Mouse (Mus musculus) MEL (cell line): ENCODE data around the gene Tmem251.

Experiments
- BHLHE40 ChIP-seq: IDR thresholded peaks from 2 replicates; pipeline ENCODE4 v1.6.1; 2012; ENCODE audit warnings: low read depth, mild to moderate bottlenecking, inconsistent platforms, low read length, improper control_type of control experiment, borderline replicate concordance
- CHD1 ChIP-seq: IDR thresholded peaks from 2 replicates; pipeline ENCODE4 v1.6.1; 2012; ENCODE audit warnings: low read depth, mild to moderate bottlenecking, inconsistent platforms, low read length, improper control_type of control experiment
- CTCF ChIP-seq, 3 experiments: IDR thresholded peaks in 2 of 3; conservative IDR thresholded peaks in 1 of 3; 2 replicates each; pipeline ENCODE4 v1.5.1; 2011 to 2012; ENCODE audit warnings: low read length in 3 of 3, low read depth in 2 of 3, mild to moderate bottlenecking in 2 of 3, improper control_type of control experiment in 1 of 3, inconsistent platforms in 1 of 3, mixed read lengths in 1 of 3, moderate library complexity in 1 of 3; ENCODE audit not compliant: control insufficient read depth in 1 of 3, insufficient read depth in 1 of 3, poor library complexity in 1 of 3, severe bottlenecking in 1 of 3
- ELF1 ChIP-seq: IDR thresholded peaks from 2 replicates; pipeline ENCODE4 v1.6.1; 2014; ENCODE audit warnings: low read depth, mild to moderate bottlenecking, inconsistent platforms, low read length, improper control_type of control experiment, moderate library complexity
- EP300 ChIP-seq, 2 experiments: IDR thresholded peaks; 2 replicates each; pipeline ENCODE4 v1.6.1; 2011; ENCODE audit warnings: improper control_type of control experiment in 2 of 2, low read length in 2 of 2, low read depth in 1 of 2, mild to moderate bottlenecking in 1 of 2
- HCFC1 ChIP-seq: IDR thresholded peaks from 2 replicates; pipeline ENCODE4 v1.6.1; 2012; ENCODE audit warnings: low read depth, mild to moderate bottlenecking, inconsistent platforms, low read length, improper control_type of control experiment, moderate library complexity
- JUND ChIP-seq: IDR thresholded peaks from 2 replicates; pipeline ENCODE4 v1.6.1; 2011; ENCODE audit warnings: low read depth, mild to moderate bottlenecking, improper control_type of control experiment, low read length
- NRF1 ChIP-seq: IDR thresholded peaks from 2 replicates; pipeline ENCODE4 v1.6.1; 2014; ENCODE audit warnings: low read depth, mild to moderate bottlenecking, inconsistent platforms, low read length, improper control_type of control experiment, moderate library complexity; ENCODE audit not compliant: poor library complexity, insufficient read depth, severe bottlenecking
- POLR2A ChIP-seq, 2 experiments: IDR thresholded peaks; 2 replicates each; pipeline ENCODE4 v1.6.1; 2011 to 2012; ENCODE audit warnings: low read length in 2 of 2, mild to moderate bottlenecking in 2 of 2, control low read depth in 1 of 2, improper control_type of control experiment in 1 of 2, low read depth in 1 of 2, moderate library complexity in 1 of 2; ENCODE audit not compliant: control insufficient read depth in 1 of 2, insufficient read depth in 1 of 2, poor library complexity in 1 of 2
- RAD21 ChIP-seq: IDR thresholded peaks from 2 replicates; pipeline ENCODE4 v1.6.1; 2011; ENCODE audit warnings: mild to moderate bottlenecking, low read depth, low read length, improper control_type of control experiment
- TCF12 ChIP-seq: IDR thresholded peaks from 2 replicates; pipeline ENCODE4 v1.6.1; 2014; ENCODE audit warnings: low read depth, mild to moderate bottlenecking, inconsistent platforms, low read length, improper control_type of control experiment, moderate library complexity
- USF1 ChIP-seq: IDR thresholded peaks from 2 replicates; pipeline ENCODE4 v1.6.1; 2014; ENCODE audit warnings: low read depth, mild to moderate bottlenecking, inconsistent platforms, low read length, improper control_type of control experiment, moderate library complexity
- ZKSCAN1 ChIP-seq: IDR thresholded peaks from 2 replicates; pipeline ENCODE4 v1.6.1; 2012; ENCODE audit warnings: low read depth, mild to moderate bottlenecking, inconsistent platforms, low read length, improper control_type of control experiment, moderate library complexity
- ZMIZ1 ChIP-seq: IDR thresholded peaks from 2 replicates; pipeline ENCODE4 v1.6.1; 2012; ENCODE audit warnings: low read depth, mild to moderate bottlenecking, inconsistent platforms, low read length, improper control_type of control experiment, moderate library complexity

DNA sequence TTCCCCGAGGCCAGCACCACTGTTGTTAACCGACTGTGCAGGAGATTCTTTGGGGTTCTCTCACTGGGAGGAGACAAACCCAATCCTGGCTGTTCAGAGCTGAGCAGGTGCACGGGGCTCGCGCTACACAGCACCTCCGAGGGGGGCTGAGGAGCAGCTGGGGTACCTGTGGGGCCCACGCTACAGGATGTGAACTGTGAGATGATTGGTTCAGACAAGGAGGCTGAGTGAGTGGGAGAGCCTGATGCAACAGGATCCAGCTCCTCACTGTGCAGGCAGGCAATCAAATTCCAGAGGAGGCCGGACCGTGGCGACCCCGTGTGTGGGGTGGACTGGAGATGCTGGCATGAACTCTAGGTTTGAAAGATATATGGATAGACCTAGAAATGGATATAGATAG lies 21.1 kb upstream of the Tmem251 start:
- no peak for TF ChIP-seq HCFC1
- TF ChIP-seq CTCF (IDR thresholded peaks at IDR 0.05 in 2 of 3, conservative IDR thresholded peaks at IDR 0.05 in 1 of 3; ENCODE audit: control insufficient read depth in 1 of 3, insufficient read depth in 1 of 3, low read depth in 2 of 3, low read length in 3 of 3, poor library complexity in 1 of 3, severe bottlenecking in 1 of 3) = no peak
- TF ChIP-seq CHD1 = no peak
- TF ChIP-seq TCF12 = no peak
- TF ChIP-seq JUND = no peak
- no peak for TF ChIP-seq POLR2A (IDR thresholded peaks at IDR 0.05; ENCODE audit: control insufficient read depth in 1 of 2, insufficient read depth in 1 of 2, low read depth in 1 of 2, low read length in 2 of 2, poor library complexity in 1 of 2)
- TF ChIP-seq BHLHE40 = no peak
- TF ChIP-seq ELF1 = no peak
- no peak for TF ChIP-seq RAD21
- TF ChIP-seq EP300 (IDR thresholded peaks at IDR 0.05; ENCODE audit: low read depth in 1 of 2, low read length in 2 of 2) = no peak
- no peak for TF ChIP-seq ZKSCAN1
- no peak for TF ChIP-seq ZMIZ1
- no peak for TF ChIP-seq NRF1
- no peak for TF ChIP-seq USF1
